Mouse (Mus musculus): Measurements from ENCODE around the gene Rhbdf1.

DNA sequence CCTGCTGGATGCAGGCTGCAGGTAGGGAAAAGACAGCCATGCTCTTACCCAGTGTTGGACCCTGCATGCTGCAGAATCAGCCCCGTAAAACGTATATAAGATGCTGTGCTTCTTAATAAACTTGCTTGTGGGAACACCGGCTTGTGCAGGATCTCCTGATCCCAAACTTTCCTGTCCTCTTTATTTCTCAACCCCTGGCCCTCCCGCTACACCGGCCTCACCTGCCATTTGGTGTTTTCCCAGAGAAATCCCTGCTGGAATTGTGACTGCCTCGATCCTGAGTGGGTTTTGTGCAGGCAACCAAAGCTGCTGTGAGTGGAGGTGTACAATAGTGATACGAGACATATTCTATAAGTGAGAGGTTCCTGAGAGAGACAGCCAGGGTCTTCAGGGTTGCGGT lies 37.6 kb downstream of the Rhbdf1 start:
- no peak for TF ChIP-seq CTCF (IDR thresholded peaks at IDR 0.05; ENCODE audit: borderline replicate concordance, insufficient read depth, low read length)
- TF ChIP-seq POLR2A (IDR thresholded peaks at IDR 0.05; ENCODE audit: low read depth, low read length): no peak

Data from embryonic fibroblast, embryonic 13.5 days (primary cell).